Mouse (Mus musculus) forebrain, postnatal 0 days (tissue): Measurements from ENCODE around the gene Plpp3. TPM values are rescaled to one million over a fixed set of nuclear protein-coding genes. Genes with fewer than 3 reads are reported as not detected.

Source experiments
- ATAC-seq: fragments of 200-750 bp; cut with Nextera tagmentation; 2 replicates; pipeline ENCODE4 v1.8.0; 2017; ENCODE audit warnings: mild to moderate bottlenecking, moderate library complexity
- DNase-seq: peaks from one replicate; pipeline ENCODE4 v3.0.0-alpha.2; 2015
- H3K27ac ChIP-seq: fragments of 300-500 bp; sonication (generic); 2 replicates; pipeline ENCODE4 v1.5.1; 2014; ENCODE audit warnings: low read depth, mild to moderate bottlenecking, antibody characterized with exemption, low read length, moderate library complexity, mixed read lengths
- H3K27me3 ChIP-seq: fragments of 300-500 bp; sonication (generic); 2 replicates; pipeline ENCODE4 v1.6.1; 2014; ENCODE audit warnings: mild to moderate bottlenecking, low read length, mixed read lengths; ENCODE audit not compliant: insufficient read depth
- H3K36me3 ChIP-seq: fragments of 300-500 bp; sonication (generic); 2 replicates; pipeline ENCODE4 v1.6.1; 2014; ENCODE audit warnings: mild to moderate bottlenecking, moderate library complexity; ENCODE audit not compliant: insufficient read depth
- H3K4me1 ChIP-seq: fragments of 300-500 bp; sonication (generic); 2 replicates; pipeline ENCODE4 v1.6.1; 2014; ENCODE audit warnings: antibody characterized with exemption; ENCODE audit not compliant: insufficient read depth
- H3K4me2 ChIP-seq: fragments of 300-500 bp; sonication (generic); 2 replicates; pipeline ENCODE4 v1.6.1; 2014; ENCODE audit warnings: low read depth, mild to moderate bottlenecking, moderate library complexity
- H3K4me3 ChIP-seq: fragments of 300-500 bp; sonication (generic); 2 replicates; pipeline ENCODE4 v1.5.1; 2014; ENCODE audit warnings: low read depth, low read length, mixed read lengths
- H3K9ac ChIP-seq: fragments of 300-500 bp; sonication (generic); 2 replicates; pipeline ENCODE4 v1.6.1; 2014; ENCODE audit warnings: mild to moderate bottlenecking
- H3K9me3 ChIP-seq: fragments of 300-500 bp; sonication (generic); 2 replicates; pipeline ENCODE4 v1.6.1; 2016; ENCODE audit warnings: low read length
- CTCF ChIP-seq: sonication (generic); IDR thresholded peaks from 2 replicates; pipeline ENCODE4 v1.5.1; 2016; ENCODE audit warnings: antibody characterized with exemption, control low read depth, low read depth
- WGBS: fragments of 180-500 bp; shearing (Covaris S2); extraction: QIAGEN DNeasy Blood & Tissue Kit; methylation state at CpG from one replicate; pipeline ENCODE4 v1.1.7; 2014; 5-methylcytosine and 5-hydroxymethylcytosine counted together
- polyA plus RNA-seq: library from polyadenylated mRNA; unstranded; fragments of >200 nt; fragmentation: Nextera tagmentation; extraction: Ambion mirVana; gene quantifications from 2 replicates; pipeline ENCODE4 v1.2.1, GENCODE M21; 2015
- total RNA-seq: library from RNA; depleted of rRNA; stranded (reverse); fragments of >200 nt; gene quantifications from 2 replicates; pipeline ENCODE4 v1.2.3, GENCODE M21; 2014

The Plpp3 gene
- total and polyA plus RNA-seq, 2 experiments from 2014 or later: 87.3 to 117 TPM

GRCm38 (mm10) chr4:105196993-105197765, 40.0 kb downstream of the Plpp3 start:
- Histone ChIP-seq H3K4me3 (no peak overlapping the region), H3K4me2 (no peak overlapping the region), H3K9ac (no peak overlapping the region), H3K27ac (no peak overlapping the region), H3K27me3 (no peaks in the 10 kb centered on the region), H3K36me3 (no peaks in the 10 kb centered on the region), H3K4me1 (peaks cover 6% of the 10 kb centered on the region; the same call in 1 of the 2 replicates), H3K9me3 (no peaks in the 10 kb centered on the region)
- no peak for TF ChIP-seq CTCF
- 57% methylated on average over 9 of the region's 9 CpGs for WGBS
- peak; percentile 25; the same call in 1 of the 2 replicates for ATAC-seq
- no peak for DNase-seq

- ATAC-seq (no peak), DNase-seq (no peak)
- TF ChIP-seq CTCF: no peak
- H3K4me1 ChIP-seq: 0 out of 2 replicates have a peak, but pooled peaks cover 4% of the 10 kb centered on the region
- WGBS: 86% methylated on average over 5 of the region's 5 CpGs
- no peak overlapping the region for H3K4me3 ChIP-seq
- H3K36me3 ChIP-seq: no peaks in the 10 kb centered on the region
- H3K27me3 ChIP-seq: no peaks in the 10 kb centered on the region
- no peak overlapping the region for H3K9ac ChIP-seq
- no peak overlapping the region for H3K4me2 ChIP-seq
- no peaks in the 10 kb centered on the region for H3K9me3 ChIP-seq
- no peak overlapping the region for H3K27ac ChIP-seq
These were observed 41.5 kb downstream of the Plpp3 start for GRCm38 (mm10) chr4:105198696-105199095.

- Histone ChIP-seq H3K27me3 (no peaks in the 10 kb centered on the region), H3K36me3 (no peaks in the 10 kb centered on the region), H3K9me3 (no peaks in the 10 kb centered on the region), H3K9ac (no peak overlapping the region), H3K4me2 (no peak overlapping the region), H3K4me3 (no peak overlapping the region), H3K27ac (no peak overlapping the region), H3K4me1 (peaks cover 10% of the 10 kb centered on the region; the same call in 1 of the 2 replicates)
- DNase-seq (no peak), ATAC-seq (no peak)
- 75% methylated on average over 8 of the region's 8 CpGs for WGBS
- no peak for TF ChIP-seq CTCF
These were observed 42.2 kb downstream of the Plpp3 start for GRCm38 (mm10) chr4:105199345-105199744.

- WGBS: 29% methylated on average over 14 of the region's 14 CpGs
- no peak for TF ChIP-seq CTCF
- no peak for ATAC-seq
- Histone ChIP-seq H3K4me2 (0 out of 2 replicates have a peak overlapping the region, but pooled peaks have one; percentile 2), H3K4me3 (no peak overlapping the region), H3K9ac (no peak overlapping the region), H3K4me1 (peaks cover 15% of the 10 kb centered on the region; the same call in 1 of the 2 replicates), H3K36me3 (no peaks in the 10 kb centered on the region), H3K9me3 (no peaks in the 10 kb centered on the region), H3K27ac (no peak overlapping the region), H3K27me3 (no peaks in the 10 kb centered on the region)
- no peak for DNase-seq
These were observed 43.7 kb downstream of the Plpp3 start for GRCm38 (mm10) chr4:105200624-105201524.

- peaks cover 18% of the 10 kb centered on the region; the same call in 1 of the 2 replicates for H3K4me1 ChIP-seq
- WGBS: 74% methylated on average over 3 of the region's 3 CpGs
These were observed 45.3 kb downstream of the Plpp3 start for GRCm38 (mm10) chr4:105202439-105202838.

GRCm38 (mm10) chr4:105203303-105203761, 46.2 kb downstream of the Plpp3 start:
- peak; percentile 86 for DNase-seq

More at GRCm38 (mm10) chr4:105202439-105202838, 45.3 kb downstream of the Plpp3 start:
- H3K9me3 ChIP-seq: no peaks in the 10 kb centered on the region
- H3K27me3 ChIP-seq: no peaks in the 10 kb centered on the region
- no peak overlapping the region for H3K9ac ChIP-seq
- no peak overlapping the region for H3K4me2 ChIP-seq
- DNase-seq (no peak), ATAC-seq (no peak)
- H3K36me3 ChIP-seq: no peaks in the 10 kb centered on the region
- no peak overlapping the region for H3K27ac ChIP-seq
- no peak overlapping the region for H3K4me3 ChIP-seq
- no peak for TF ChIP-seq CTCF

More at GRCm38 (mm10) chr4:105203303-105203761, 46.2 kb downstream of the Plpp3 start:
- Histone ChIP-seq H3K4me2 (peak overlapping the region; percentile 10; the same call in 1 of the 2 replicates), H3K27me3 (no peaks in the 10 kb centered on the region), H3K27ac (peak overlapping the region; percentile 1; the same call in 1 of the 2 replicates), H3K4me1 (peaks cover 18% of the 10 kb centered on the region; the same call in 1 of the 2 replicates), H3K36me3 (no peaks in the 10 kb centered on the region), H3K9ac (no peak overlapping the region), H3K9me3 (no peaks in the 10 kb centered on the region), H3K4me3 (no peak overlapping the region)
- ATAC-seq: peak; percentile 79
- WGBS: 47% methylated on average over 2 of the region's 2 CpGs
- TF ChIP-seq CTCF: no peak
